Mouse (Mus musculus) cerebellum, postnatal 36 days (tissue): ENCODE data around the gene Anapc5.

ENCODE experiments used
- DNase-seq, 2 experiments: peaks; one replicate each; pipeline ENCODE4 v3.0.0; 2021 to 2022; ENCODE audit warnings: mixed read lengths in 2 of 2

The Anapc5 gene

DNA sequence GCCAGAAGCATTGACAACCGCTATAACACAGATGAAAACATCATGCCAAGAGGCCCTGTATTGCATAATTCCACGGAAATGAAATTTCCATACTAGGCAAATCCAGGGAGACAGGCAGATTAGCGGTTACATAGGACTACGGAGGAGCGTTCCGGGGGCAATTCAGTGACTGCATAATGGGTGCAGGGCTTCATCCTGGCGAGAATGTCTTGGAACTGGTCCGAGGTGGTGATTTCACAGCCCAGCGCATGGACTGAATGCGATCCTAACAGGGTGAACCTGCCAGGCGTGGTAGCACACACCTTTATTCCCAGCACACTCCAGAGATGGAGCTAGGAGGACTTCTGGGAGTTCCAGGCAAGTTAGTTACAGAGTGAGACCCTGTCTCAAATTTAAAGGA is 53.9 kb downstream of the Anapc5 start:
- DNase-seq: no peak

DNA sequence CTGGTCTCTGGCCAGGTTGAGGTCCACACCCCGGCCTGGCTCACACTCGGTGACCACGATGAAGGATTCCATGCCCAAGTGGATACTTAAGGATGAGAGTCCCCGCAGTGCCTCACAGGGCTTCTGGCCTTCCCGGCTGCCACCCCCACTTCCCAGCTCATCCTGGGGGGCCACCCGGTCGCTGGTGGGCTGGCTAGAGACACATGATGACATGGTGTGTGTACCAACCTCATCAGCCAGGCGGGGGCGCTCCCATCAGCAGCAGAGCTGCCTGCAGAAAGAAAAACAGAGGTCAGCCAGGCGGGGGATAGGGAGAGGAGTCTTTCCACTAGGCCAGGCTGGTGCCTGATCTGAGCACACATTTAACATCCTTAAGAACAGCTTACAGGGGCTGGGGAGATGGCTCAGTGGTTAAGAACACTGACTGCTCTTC is 57.1 kb downstream of the Anapc5 start:
- DNase-seq: peak; percentile 70 to 81

DNA sequence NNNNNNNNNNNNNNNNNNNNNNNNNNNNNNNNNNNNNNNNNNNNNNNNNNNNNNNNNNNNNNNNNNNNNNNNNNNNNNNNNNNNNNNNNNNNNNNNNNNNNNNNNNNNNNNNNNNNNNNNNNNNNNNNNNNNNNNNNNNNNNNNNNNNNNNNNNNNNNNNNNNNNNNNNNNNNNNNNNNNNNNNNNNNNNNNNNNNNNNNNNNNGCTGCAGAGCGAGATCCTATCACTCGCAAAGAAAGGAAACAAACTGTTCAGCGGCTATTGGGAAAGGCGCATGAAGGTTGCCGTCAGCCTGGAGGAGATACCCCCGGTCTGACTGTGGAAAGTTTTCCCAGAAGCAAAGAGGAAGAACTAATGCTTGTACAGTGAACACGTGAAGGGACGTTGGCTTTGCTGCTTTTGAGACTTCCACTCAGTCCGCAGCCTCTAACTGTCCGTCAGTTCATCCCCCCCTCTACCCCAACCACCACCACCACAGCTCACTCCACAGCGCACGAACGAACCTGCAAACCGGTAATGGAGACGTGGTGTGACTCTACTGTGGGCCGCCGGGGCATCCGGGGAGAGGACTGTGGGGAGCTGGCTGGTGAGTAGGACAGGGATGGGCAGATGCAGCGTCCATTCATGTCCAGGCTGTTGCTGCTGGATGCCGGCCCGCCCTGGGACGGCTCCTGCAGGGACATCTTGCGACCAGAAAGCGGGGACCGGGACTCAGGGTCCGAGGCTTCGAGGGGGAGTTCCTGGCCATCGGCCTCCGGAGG is 57.7 kb downstream of the Anapc5 start:
- DNase-seq: peak; percentile 51 to 52

DNA sequence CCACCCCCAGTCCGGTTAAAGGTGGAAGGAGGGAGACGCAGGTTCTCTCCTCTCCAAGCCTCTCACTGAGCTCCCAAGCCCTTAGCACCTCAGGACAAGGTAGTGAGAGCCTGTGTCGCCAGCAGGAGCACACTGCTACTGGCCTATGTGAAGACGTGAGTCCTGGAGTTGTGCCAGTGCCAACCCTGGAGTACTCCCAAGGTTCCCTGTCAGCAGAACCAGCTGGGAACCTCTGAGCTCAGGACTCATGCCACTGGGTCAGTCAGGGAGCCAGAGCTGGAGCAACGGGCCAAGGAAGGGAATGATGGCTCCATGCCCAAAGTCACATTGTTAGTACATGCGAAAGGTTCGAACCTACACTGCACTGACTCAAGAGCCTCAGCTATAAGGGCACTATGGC is 64.5 kb downstream of the Anapc5 start:
- peak; percentile 82 to 85 for DNase-seq

DNA sequence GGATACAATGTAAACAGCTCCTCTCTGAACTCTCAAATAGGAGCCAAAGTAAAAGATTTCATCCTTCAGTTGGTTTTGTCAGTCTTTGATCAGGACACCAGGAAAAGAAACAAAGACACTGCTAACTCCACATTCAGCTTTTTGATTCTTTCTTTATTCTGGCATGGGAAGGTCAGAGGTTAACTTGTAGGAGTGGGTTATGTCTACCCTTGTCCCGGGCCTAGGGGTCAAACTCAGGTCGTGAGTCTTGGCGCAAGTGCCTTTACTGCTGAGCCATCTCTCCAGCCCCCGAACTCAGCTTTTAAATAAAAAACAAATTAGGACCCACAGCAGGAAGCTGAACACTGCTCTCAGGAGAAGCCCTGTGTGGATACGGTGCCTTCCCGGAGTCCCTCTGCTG is 65.0 kb downstream of the Anapc5 start:
- DNase-seq: no peak

DNA sequence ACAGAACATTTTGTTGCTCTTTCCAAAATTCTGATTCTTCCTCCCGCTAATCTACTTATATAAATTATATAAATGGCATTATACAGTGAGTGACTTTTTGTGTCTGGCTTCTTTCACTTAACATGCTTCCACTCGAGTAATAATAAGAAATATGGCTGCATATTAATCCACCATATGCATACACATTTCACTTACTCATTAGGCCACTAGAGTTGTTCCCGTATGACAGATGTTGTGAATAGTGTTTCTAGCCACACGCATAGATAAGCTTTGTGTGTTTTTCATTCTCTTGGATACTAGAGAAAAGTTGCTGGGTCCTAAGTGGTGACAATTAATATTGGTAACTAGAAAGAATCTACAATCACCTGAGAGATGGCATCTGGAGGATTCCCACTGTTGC is 65.5 kb downstream of the Anapc5 start:
- no peak for DNase-seq

DNA sequence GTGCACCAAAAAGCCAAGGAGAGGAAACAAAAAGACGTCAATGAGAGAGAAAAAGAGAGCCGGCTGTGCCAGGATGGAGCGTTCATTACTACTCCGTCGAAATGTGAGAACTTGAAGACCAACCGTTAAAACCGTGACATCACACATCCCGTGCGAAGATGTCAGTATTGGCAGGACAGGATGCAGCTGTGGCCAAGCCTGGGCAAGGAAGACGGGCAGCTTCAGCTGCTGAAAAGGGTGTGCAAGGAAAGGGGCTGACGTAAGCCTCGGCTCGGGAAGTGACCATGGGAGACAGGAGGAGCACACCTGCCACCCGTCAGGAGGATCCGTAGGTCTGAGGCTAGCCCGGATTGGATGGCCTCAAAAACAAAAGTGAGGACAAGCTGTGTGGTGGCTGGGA is 66.7 kb downstream of the Anapc5 start:
- no peak for DNase-seq

DNA sequence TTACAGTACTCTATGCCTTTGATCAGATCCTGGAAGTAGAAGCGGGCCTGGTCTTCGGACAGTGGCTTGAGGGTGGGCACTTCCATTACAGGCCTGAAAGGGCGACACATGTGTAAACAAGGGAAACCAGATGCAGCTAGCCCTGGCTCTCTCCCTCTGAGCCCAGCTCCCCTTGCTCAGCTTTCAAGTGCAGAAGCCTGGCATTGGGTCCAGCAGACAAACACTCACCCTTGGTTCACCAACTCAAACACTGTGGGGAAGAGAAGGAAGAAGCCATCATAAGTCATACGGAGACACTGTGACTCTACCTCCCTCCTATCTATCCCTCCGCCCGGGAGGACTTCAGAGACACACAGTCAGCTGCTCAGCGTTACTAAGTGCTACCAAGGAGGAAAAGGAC is 73.2 kb downstream of the Anapc5 start:
- no peak for DNase-seq

DNA sequence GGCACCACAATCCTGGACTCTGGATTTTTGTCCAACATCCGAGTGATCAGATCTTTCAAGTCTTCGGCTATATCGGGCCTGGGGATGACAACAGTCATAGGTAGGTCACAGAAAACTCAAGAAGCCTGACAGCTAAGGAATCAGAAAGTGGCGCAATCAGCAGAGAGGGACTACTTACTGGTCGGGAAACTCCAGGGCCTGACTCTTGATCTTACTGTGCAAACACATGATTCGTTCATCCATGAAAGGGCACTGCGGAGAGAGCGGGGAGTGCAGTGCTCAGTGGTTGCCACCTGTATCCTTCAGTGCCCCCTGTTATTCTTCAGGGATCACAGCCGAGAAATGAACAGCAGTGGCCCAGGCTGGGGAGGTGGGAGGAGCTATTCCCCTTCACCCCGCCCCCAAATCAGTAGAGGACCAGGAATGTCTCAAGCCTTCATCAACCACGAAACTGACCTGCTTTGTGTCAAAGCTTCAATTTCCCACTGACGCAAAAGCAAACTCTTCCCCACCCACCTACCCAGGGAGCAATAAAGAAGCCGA is 77.2 kb downstream of the Anapc5 start:
- DNase-seq: no peak
